Mouse (Mus musculus): ENCODE results near the gene Rhag. TPM values are rescaled to one million over a fixed set of nuclear protein-coding genes. Genes with fewer than 3 reads are reported as not detected.

The Rhag gene
- not detected for total RNA-seq (2022)

GRCm38 (mm10) chr17:40810934-40811333, at the start of gene Rhag:
Rhag (plus strand) TSS chr17:40811126.
- DNase-seq = no peak

- no peak for DNase-seq
These were observed 47.3 kb upstream of the Rhag start for GRCm38 (mm10) chr17:40763662-40764061.

GRCm38 (mm10) chr17:40767120-40767519, 43.8 kb upstream of the Rhag start:
- no peak for DNase-seq

- no peak for DNase-seq
These were observed 21.0 kb upstream of the Rhag start for GRCm38 (mm10) chr17:40789877-40790276.

- no peak for DNase-seq
These were observed 16.7 kb upstream of the Rhag start for GRCm38 (mm10) chr17:40793921-40794854.

- no peak for DNase-seq
These were observed 8.1 kb upstream of the Rhag start for GRCm38 (mm10) chr17:40802707-40803340.

- no peak for DNase-seq
These were observed 4.4 kb upstream of the Rhag start for GRCm38 (mm10) chr17:40806550-40806949.

GRCm38 (mm10) chr17:40806953-40807572, 3.9 kb upstream of the Rhag start, which contains the start of gene Crisp2:
Crisp2 (minus strand) TSS chr17:40807003.
- no peak for DNase-seq

- DNase-seq = no peak
These were observed 2.9 kb upstream of the Rhag start for GRCm38 (mm10) chr17:40808071-40808470.

GRCm38 (mm10) chr17:40811560-40811959, 634 bp downstream of the Rhag start:
- no peak for DNase-seq

- no peak for DNase-seq
These were observed 1.3 kb downstream of the Rhag start for GRCm38 (mm10) chr17:40812259-40812658.

GRCm38 (mm10) chr17:40817340-40817943, 6.5 kb downstream of the Rhag start:
- DNase-seq = no peak

GRCm38 (mm10) chr17:40821477-40821876, 10.6 kb downstream of the Rhag start:
- no peak for DNase-seq

GRCm38 (mm10) chr17:40823817-40824216, 12.9 kb downstream of the Rhag start:
- no peak for DNase-seq

- no peak for DNase-seq
These were observed 13.6 kb downstream of the Rhag start for GRCm38 (mm10) chr17:40824549-40824948.

GRCm38 (mm10) chr17:40831870-40832269, 20.9 kb downstream of the Rhag start:
- DNase-seq = no peak

- DNase-seq = no peak
These were observed 26.4 kb downstream of the Rhag start for GRCm38 (mm10) chr17:40837308-40837707.

GRCm38 (mm10) chr17:40855065-40855464, 44.1 kb downstream of the Rhag start:
- no peak for DNase-seq

GRCm38 (mm10) chr17:40868952-40869747, 58.2 kb downstream of the Rhag start:
- DNase-seq = no peak

GRCm38 (mm10) chr17:40872626-40873025, 61.7 kb downstream of the Rhag start:
- no peak for DNase-seq

- no peak for DNase-seq
These were observed 62.7 kb downstream of the Rhag start for GRCm38 (mm10) chr17:40873582-40874011.

GRCm38 (mm10) chr17:40874701-40875100, 63.8 kb downstream of the Rhag start:
- no peak for DNase-seq

Data from adrenal gland, adult 8-10 months (tissue).